Comparison of ENCODE assay signal across 9 mouse cellular contexts in genomic region chr2:34906861-34907604, GRCm38 (mm10). TPM values are rescaled to one million over a fixed set of nuclear protein-coding genes. Genes with fewer than 3 reads are reported as not detected.
DNase-seq lines count a peak whose midpoint lies in the region; ATAC-seq and TF ChIP-seq lines count a peak whose summit lies in the region.
"Had no signal": no experiment of that assay in that cellular context is flagged by ENCODE, and none has a peak within 500 bp of the region (broad histone marks: within the 10 kb centered on the region; RNA-seq: fewer than 3 reads in every experiment).

No protein-coding gene starts in this region.

- H3K4me2 ChIP-seq in intestine, postnatal 0 days (replicated peaks; ENCODE audit: low read depth): no peak overlapping the region
- H3K4me2 ChIP-seq in intestine, embryonic 16.5 days (ENCODE audit: low read depth, low read length): no peak overlapping the region
- no peak overlapping the region for H3K4me2 ChIP-seq in forebrain, embryonic 13.5 days
- H3K4me2 ChIP-seq: stomach, embryonic 15.5 days had no signal

- H3K4me1 ChIP-seq in intestine, postnatal 0 days (replicated peaks; ENCODE audit: control insufficient read depth, insufficient read depth, low read length): no peaks in the 10 kb centered on the region
- H3K4me1 ChIP-seq in intestine, embryonic 16.5 days (ENCODE audit: control insufficient read depth, insufficient read depth, low read length): peaks cover 9% of the 10 kb centered on the region
- H3K4me1 ChIP-seq in forebrain, embryonic 13.5 days: peaks cover 12% of the 10 kb centered on the region

- no peak for ATAC-seq in intestine, postnatal 0 days
- ATAC-seq in intestine, embryonic 16.5 days: no peak
- ATAC-seq in megakaryocyte, adult 5-6 weeks (ENCODE audit: poor library complexity, severe bottlenecking): peak; percentile 25
- no peak for ATAC-seq in forebrain, embryonic 13.5 days

- H3K9me3 ChIP-seq in intestine, postnatal 0 days (ENCODE audit: control insufficient read depth): no peaks in the 10 kb centered on the region
- H3K9me3 ChIP-seq in intestine, embryonic 16.5 days (ENCODE audit: control insufficient read depth, low read length): no peaks in the 10 kb centered on the region
- H3K9me3 ChIP-seq in forebrain, embryonic 13.5 days (replicated peaks): no peaks in the 10 kb centered on the region
- H3K9me3 ChIP-seq: stomach, embryonic 15.5 days had no signal

- H3K36me3 ChIP-seq in intestine, postnatal 0 days (ENCODE audit: control insufficient read depth, insufficient read depth): peaks cover 20% of the 10 kb centered on the region
- H3K36me3 ChIP-seq in intestine, embryonic 16.5 days (ENCODE audit: control insufficient read depth, insufficient read depth, low read length): peaks cover 3% of the 10 kb centered on the region; the same call in 1 of the 2 replicates
- H3K36me3 ChIP-seq in forebrain, embryonic 13.5 days (ENCODE audit: poor library complexity, severe bottlenecking): peaks cover 6% of the 10 kb centered on the region; the same call in 1 of the 2 replicates
- H3K36me3 ChIP-seq: stomach, embryonic 15.5 days had no signal

- WGBS in intestine, postnatal 0 days: 52% methylated on average over 12 of the region's 12 CpGs
- WGBS in intestine, embryonic 16.5 days: 51% methylated on average over 12 of the region's 12 CpGs
- 58% methylated on average over 12 of the region's 12 CpGs for WGBS in forebrain, embryonic 13.5 days

- DNase-seq in CD4-positive helper T cell, adult 2 months (ENCODE audit: low read depth, low spot score): peak; percentile 69
- peak; percentile 64 for DNase-seq in brain, adult 2 months (ENCODE audit: low read depth, low spot score)
- peak; percentile 73 for DNase-seq in heart, postnatal 4 days
- peak; percentile 36 to 68 for DNase-seq in thymus, postnatal 36 days

- peak; percentile 52 for TF ChIP-seq CTCF in intestine, postnatal 0 days (IDR thresholded peaks at IDR 0.05; ENCODE audit: low read depth)

- H3K9ac ChIP-seq in intestine, postnatal 0 days (ENCODE audit: low read depth, low read length): no peak overlapping the region
- no peak overlapping the region for H3K9ac ChIP-seq in intestine, embryonic 16.5 days (ENCODE audit: low read depth, low read length)
- H3K9ac ChIP-seq in forebrain, embryonic 13.5 days: no peak overlapping the region
- H3K9ac ChIP-seq: stomach, embryonic 15.5 days had no signal

- no peak overlapping the region for H3K4me3 ChIP-seq in intestine, postnatal 0 days (ENCODE audit: low read depth, low read length)
- no peak overlapping the region for H3K4me3 ChIP-seq in intestine, embryonic 16.5 days (ENCODE audit: low read length)
- H3K4me3 ChIP-seq in forebrain, embryonic 13.5 days: no peak overlapping the region
- H3K4me3 ChIP-seq: stomach, embryonic 15.5 days had no signal

- H3K27ac ChIP-seq in intestine, postnatal 0 days (ENCODE audit: low read depth, low read length): no peak overlapping the region
- no peak overlapping the region for H3K27ac ChIP-seq in intestine, embryonic 16.5 days (ENCODE audit: low read length)
- H3K27ac ChIP-seq in forebrain, embryonic 13.5 days: no peak overlapping the region
- H3K27ac ChIP-seq: stomach, embryonic 15.5 days had no signal

- H3K27me3 ChIP-seq in intestine, postnatal 0 days (replicated peaks; ENCODE audit: control insufficient read depth, insufficient read depth, low read length): no peaks in the 10 kb centered on the region
- no peaks in the 10 kb centered on the region for H3K27me3 ChIP-seq in intestine, embryonic 16.5 days (replicated peaks; ENCODE audit: control insufficient read depth, insufficient read depth, low read length)
- 0 out of 2 replicates have a peak, but pooled peaks cover 10% of the 10 kb centered on the region for H3K27me3 ChIP-seq in forebrain, embryonic 13.5 days
- H3K27me3 ChIP-seq: stomach, embryonic 15.5 days had no signal

RNA-seq across cellular contexts. Expression of gene Phf19, which starts 6.8 kb away (rescaled TPM):
- 2.7 and 2.9 TPM in 2 replicates for polyA plus RNA-seq in intestine, postnatal 0 days (2015; fragmentation: Nextera tagmentation; extraction: Ambion mirVana)
- 6.0 and 6.7 TPM in 2 replicates for polyA plus RNA-seq in intestine, embryonic 16.5 days (2015; fragmentation: Nextera tagmentation; extraction: Ambion mirVana)
- total RNA-seq in heart, postnatal 4 days (2021): 1 to 10 TPM; 6.2 to 6.6 TPM
- total RNA-seq in megakaryocyte, adult 5-6 weeks (2015): 7.2 and 9.8 TPM in 2 replicates
- 6.4 and 14.0 TPM in 2 replicates for total RNA-seq in megakaryocyte, adult 5-6 weeks (2017)
- polyA plus RNA-seq in forebrain, embryonic 13.5 days (2015; fragmentation: Nextera tagmentation; extraction: Ambion mirVana): 4.2 and 4.5 TPM in 2 replicates

RNA-seq across cellular contexts. Expression of gene Psmd5, which starts 32.3 kb away (rescaled TPM):
- 47.5 and 52.2 TPM in 2 replicates for polyA plus RNA-seq in intestine, postnatal 0 days (2015; fragmentation: Nextera tagmentation; extraction: Ambion mirVana)
- polyA plus RNA-seq in intestine, embryonic 16.5 days (2015; fragmentation: Nextera tagmentation; extraction: Ambion mirVana): 100 and 103 TPM in 2 replicates
- 10 to 100 TPM; 17.1 to 17.7 TPM for total RNA-seq in heart, postnatal 4 days (2021)
- 40.2 and 51.6 TPM in 2 replicates for total RNA-seq in megakaryocyte, adult 5-6 weeks (2015)
- 17.1 and 17.8 TPM in 2 replicates for total RNA-seq in megakaryocyte, adult 5-6 weeks (2017)
- 101 and 109 TPM in 2 replicates for polyA plus RNA-seq in forebrain, embryonic 13.5 days (2015; fragmentation: Nextera tagmentation; extraction: Ambion mirVana)

RNA-seq across cellular contexts. Expression of gene Cutal, which starts 32.8 kb away (rescaled TPM):
- polyA plus RNA-seq in intestine, postnatal 0 days (2015; fragmentation: Nextera tagmentation; extraction: Ambion mirVana): 16.4 and 17.6 TPM in 2 replicates
- 11.8 and 13.9 TPM in 2 replicates for polyA plus RNA-seq in intestine, embryonic 16.5 days (2015; fragmentation: Nextera tagmentation; extraction: Ambion mirVana)
- under 1 TPM; 0.41 to 0.90 TPM for total RNA-seq in heart, postnatal 4 days (2021)
- not detected in 2 replicates for total RNA-seq in megakaryocyte, adult 5-6 weeks (2015)
- not detected in 2 replicates for total RNA-seq in megakaryocyte, adult 5-6 weeks (2017)
- polyA plus RNA-seq in forebrain, embryonic 13.5 days (2015; fragmentation: Nextera tagmentation; extraction: Ambion mirVana): 0.08 TPM in 1 of 2 replicates, not detected in the other

RNA-seq across cellular contexts. Expression of gene Traf1, which starts 54.5 kb away (rescaled TPM):
- polyA plus RNA-seq in intestine, postnatal 0 days (2015; fragmentation: Nextera tagmentation; extraction: Ambion mirVana): 1.1 and 1.6 TPM in 2 replicates
- polyA plus RNA-seq in intestine, embryonic 16.5 days (2015; fragmentation: Nextera tagmentation; extraction: Ambion mirVana): 2.9 and 3.5 TPM in 2 replicates
- total RNA-seq in heart, postnatal 4 days (2021): 1 to 10 TPM in 1 of 2 experiments, under 1 TPM in 1; 0.41 to 1.7 TPM
- 1.5 and 3.1 TPM in 2 replicates for total RNA-seq in megakaryocyte, adult 5-6 weeks (2015)
- total RNA-seq in megakaryocyte, adult 5-6 weeks (2017): 2.5 and 3.2 TPM in 2 replicates
- polyA plus RNA-seq in forebrain, embryonic 13.5 days (2015; fragmentation: Nextera tagmentation; extraction: Ambion mirVana): 0.13 and 0.34 TPM in 2 replicates

Comparison
In these comparisons a context has a peak if more than half of its experiments do, and no peak if none do; other contexts are left out.
1. RNA of gene Cutal, which starts 32.8 kb away (polyA plus RNA-seq): 16.4 to 17.6 TPM in intestine, postnatal 0 days and 11.8 to 13.9 TPM in intestine, embryonic 16.5 days; 0.08 TPM in forebrain, embryonic 13.5 days; every median in the first group is over 10 times any median in the second.
2. Peak in every context shown above with its lines, with median percentiles within 50 percentile points of each other: DNase-seq.